Mouse (Mus musculus) retina, postnatal 7 days (tissue): ENCODE results near the gene Pxdn.

Experiments
- DNase-seq: peaks from one replicate; pipeline ENCODE4 v3.0.0-alpha.2; 2012; ENCODE audit warnings: low read depth, low spot score

The Pxdn gene

DNA sequence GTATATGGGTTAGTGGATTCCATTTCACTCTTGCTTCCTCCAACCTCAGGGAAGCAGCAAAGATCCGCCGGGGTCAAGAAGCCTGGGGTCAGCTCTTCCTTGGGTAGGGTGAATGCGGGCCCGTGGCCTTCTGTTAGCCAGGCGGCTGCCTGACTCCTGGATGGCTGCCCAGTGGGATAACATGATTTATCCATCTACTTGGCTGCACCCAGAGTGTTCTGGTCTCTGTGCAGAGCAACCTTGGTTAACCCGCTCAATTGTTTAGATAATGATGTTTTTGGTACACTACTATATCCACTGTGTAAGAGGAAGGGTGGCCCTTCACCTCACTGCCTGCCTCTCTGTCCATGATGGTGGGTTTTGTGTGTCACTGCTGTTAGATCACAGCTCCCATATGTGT lies 14.7 kb downstream of the Pxdn start:
- no peak for DNase-seq

DNA sequence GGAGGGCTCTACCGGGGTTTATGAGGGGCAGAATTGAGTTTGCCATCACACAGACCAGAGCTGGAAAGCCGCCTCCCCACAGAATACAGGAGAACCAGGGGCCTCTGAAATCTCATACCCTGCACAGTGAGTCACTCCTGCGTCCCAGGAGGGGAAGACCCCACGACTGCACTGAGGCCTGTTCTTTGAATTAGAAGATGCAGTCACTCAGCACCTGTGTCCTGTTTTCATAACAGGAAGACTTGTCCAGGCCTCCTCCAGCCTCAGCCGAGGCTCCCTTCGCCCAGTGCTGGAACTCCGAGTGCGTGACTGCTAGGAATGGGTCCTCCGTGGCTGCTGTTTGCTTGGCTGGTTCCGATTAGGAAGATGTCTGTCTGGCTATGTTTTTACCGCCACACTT lies 16.6 kb downstream of the Pxdn start:
- no peak for DNase-seq

DNA sequence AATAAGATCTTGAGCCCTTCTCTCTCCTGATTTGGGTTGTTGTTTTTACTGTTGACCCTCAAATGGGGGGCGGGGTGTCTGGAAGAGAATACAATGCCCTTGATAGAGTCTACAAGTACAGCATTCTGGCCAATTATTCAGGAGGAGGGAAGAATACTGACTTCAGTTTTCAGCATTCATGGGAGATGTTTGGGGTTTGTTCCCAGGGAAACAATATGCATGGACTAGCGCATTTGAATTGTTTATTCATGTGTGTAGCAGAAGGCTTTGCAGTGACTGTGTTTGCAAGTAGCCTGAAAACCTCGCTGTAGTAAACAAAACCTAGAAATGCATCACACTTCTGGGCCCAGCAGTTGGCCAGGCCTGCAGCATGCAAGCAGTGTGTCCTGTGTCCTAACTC lies 17.1 kb downstream of the Pxdn start:
- no peak for DNase-seq

DNA sequence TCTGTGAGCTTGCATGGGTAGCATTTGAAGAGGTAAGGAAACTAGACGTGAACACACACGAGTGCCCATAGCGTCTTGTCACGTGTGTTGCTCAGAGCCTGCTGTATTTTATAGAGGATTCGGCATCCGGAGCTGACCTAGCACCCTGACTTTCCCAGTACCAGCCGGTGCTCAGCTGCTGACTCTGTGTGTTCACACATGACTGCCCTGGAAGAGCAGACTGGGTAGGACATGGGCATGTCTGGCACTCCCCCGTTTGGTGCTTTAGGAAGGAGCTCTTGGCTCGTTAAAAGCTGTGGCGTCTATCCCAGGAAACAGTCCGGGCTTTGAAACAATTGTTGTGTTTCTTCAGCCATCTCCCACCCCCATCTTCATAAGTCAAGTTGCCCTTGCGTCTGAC lies 19.6 kb downstream of the Pxdn start:
- DNase-seq = no peak

DNA sequence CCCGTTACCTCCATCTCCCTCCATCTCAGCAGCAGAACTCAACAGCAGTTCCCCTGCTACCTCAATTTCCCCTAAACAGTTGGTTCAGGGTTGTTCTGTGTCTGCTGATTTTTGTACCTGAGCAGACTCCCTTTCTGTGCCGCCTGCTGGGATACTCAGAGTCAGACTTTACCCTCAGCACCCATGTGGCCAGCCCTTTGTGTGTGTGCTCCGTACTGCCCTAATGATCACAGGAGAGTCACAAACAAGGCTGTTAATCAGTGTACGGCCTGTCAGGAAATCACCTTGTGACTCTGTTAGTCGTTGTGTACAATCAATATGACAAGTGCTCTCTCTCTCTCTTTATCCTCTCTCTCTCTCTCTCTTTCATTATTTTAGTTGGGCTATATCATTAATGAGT lies 21.2 kb downstream of the Pxdn start:
- no peak for DNase-seq

DNA sequence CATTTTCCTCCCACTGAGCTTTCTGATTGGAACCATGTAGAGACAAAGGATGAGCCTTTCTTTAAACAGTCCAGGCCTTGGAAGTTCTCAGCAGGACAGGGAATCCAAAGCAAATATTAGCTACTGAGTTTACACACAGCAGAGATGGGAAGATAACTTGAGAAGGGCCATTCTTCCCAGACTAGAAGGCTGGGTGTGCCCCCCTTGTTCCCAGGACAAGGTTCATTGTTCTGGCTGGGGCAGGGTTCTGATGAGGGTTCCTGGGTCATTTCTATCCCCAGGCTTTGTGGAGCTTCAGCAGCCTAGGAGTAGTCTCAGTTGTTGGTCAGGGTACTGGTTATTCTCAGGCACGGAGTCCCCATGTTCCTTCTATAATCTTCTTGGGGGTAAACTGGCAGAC lies 23.6 kb downstream of the Pxdn start:
- DNase-seq = no peak

DNA sequence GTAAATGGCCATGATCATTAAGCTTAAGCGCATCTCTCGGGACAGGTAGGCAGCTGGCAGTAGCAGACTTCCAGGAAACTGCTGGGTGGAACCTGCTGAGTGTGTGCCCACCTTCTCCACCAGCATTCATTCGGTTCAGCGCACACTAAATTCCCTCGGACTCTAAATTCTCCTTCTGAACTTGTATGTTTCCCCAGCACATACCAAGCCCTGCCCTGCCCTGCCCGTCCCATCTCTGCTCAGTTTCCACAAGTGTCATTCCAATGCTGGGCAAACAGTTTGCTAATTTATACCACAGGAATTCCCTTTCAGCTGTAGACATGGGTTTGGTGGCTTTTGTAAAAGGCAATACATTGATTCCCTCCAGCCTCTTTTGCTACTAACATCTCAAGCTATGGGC lies 27.6 kb downstream of the Pxdn start:
- DNase-seq = no peak

DNA sequence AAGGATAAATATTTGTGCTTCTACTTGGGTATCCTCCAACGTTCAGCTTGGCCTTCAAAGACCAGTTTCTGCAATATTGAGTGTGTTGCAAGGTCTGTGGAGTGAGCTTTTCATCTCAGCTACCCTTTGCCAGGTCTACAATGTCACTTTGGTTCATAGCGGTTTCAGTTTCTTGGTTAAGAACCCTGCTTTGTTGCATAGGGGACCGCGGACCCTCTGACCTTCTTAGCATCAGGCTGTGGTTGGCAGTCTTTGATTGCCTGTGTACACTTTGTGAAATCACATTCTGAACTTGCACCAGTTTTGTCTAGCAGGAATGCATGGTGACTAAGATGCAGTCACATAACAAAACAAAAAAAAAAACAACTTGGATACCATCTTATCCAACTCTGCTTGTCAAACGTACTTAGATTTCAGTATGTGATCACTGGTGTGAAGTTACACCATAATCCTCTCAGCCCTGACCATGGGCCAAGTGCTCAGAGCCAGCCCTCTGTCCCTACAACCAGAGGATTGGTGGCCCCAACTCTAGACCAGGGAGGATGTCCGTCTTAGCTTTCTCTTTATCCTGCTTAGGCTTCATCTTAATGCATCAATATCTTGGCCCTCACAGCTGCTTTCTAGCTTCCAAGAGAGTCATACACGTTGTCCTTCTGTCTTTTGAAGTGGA lies 34.5 kb downstream of the Pxdn start:
- DNase-seq = no peak

DNA sequence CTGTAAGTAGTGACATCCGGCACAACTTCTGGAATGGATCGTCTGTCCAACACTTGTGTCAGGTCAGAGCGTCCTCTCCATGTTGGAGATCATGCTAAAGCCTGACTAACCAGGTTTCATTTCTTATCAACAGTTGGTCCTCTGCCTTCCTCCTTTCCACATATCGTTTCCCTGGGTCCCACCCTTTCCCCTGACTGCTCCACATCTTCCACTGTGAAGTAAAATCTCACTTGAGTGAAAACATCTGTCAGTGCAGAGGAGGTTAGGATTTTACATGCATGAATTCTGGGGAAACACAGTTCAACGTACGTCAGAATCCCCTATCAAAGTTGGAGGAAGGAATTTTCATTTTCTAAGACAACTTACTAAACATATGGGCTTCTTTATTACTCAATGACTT lies 35.1 kb downstream of the Pxdn start:
- DNase-seq = no peak

DNA sequence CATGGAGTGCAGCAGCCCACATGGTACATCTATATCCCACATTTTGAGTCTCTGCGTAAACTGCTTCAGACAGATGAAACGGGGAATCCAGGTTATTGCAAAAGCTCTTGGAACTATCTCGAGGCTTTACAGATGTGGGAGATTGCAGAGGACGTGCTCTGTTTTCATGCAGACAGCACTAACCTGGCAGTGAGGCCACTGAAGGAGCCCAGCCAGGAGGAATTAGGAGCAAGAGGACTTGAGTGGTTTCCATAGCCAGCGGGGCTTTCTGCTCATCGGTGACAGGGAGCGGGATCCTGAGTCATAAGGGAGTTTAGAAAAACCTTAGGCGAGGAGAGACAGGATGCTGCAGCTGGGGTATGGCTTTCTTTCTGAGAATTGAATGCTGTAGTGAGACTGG lies 42.7 kb downstream of the Pxdn start:
- no peak for DNase-seq

DNA sequence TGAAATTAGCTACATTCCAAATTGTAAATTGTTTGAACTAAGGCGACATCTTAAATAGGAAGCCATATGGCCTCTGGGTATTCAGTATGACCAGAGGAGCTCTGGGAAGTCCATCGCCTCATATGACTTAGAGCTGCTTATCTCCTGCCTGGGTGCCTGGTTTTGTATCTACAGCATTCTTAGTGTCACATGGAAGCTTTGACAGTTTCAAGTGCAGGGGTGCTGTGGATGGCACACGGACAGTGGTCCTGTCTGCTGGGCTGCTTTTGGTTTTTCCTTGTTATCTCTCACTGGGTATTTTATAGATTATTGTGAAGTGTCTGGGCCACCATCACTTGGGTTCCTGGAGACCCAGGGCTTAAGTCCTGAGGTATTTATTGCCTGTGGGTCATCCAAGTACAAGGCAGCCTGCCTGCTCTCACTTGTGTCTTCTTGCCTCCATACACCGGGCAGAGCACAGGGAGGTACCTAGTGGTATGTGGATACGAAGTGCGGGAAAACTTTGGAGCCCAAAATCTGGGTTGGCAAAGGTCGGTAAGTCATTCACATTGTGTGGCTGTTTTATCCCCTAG lies 44.4 kb downstream of the Pxdn start:
- DNase-seq = no peak

DNA sequence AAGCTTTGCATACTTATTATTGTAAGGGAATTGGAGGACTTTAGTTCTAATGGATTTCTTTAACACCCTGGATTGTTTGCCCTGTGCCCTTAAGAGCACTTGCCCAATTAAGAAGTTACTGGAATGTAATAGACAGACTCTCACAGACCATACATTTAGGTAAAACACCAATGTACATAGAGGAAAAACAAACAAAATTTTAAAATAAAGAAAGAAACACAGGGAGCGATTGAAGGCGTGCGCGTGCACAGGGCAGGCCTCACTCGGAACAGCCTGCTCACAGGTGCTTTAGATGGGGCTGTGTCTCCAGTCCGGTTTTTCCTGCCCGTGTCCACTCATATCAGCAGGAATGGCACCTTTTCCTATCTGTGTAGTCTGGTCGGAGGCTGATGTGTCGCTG lies 45.8 kb downstream of the Pxdn start:
- no peak for DNase-seq

DNA sequence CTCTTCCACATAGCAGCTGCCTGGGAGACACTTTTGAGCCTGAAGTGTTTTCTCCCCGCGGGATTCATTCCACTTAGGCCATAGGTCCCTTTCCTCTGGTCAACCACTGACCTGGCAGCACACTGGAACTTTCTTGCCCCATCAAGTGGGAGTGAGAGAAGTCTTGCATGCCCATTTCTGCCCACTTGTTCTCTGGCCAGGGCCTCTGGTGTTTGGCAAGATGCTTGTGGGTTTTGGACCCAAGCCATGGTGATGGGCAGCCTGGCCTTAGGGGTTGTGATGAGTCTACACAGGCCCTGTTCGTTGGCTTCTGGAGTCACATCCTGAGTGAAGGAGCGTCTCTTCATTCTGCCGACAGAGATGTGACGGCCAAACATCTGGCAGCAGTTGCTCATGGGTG lies 47.7 kb downstream of the Pxdn start:
- DNase-seq = no peak

DNA sequence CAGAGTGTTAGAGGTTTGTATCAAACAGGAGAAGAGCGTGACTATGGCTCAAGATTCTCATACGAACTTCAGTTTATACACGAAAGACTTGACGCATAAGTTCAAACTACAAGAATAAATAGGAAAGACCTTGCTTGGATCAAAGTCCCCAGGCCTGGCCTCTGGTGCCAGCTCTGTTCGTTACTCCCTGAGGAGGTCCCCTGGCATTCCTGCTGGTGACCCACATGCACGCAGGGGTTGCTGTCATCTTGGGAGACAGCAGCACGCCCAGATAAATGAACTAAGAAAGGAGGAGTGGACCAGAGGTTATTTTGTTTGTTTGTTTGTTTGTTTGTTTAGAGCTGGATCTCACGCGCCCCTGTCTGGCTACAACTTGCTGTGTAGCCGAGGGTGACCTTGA lies 48.8 kb downstream of the Pxdn start:
- no peak for DNase-seq

DNA sequence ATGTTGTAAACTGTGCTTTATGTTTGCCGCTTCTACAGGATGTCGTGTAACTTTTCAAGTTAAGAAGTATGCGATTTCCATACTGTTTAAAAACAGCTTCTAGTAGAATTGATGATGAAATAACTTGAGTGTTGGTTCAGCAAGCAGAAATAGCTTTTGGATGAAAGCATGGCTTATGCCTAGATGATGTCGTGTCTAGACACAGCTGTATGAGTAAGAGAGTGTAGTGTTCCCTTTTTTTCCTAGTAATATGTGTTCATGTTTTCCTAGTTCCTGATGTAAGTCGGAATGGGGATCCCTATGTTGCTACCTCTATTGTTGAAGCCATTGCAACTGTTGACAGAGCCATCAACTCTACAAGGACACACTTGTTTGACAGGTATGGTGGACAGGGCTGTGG lies 61.5 kb downstream of the Pxdn start:
- DNase-seq = no peak

DNA sequence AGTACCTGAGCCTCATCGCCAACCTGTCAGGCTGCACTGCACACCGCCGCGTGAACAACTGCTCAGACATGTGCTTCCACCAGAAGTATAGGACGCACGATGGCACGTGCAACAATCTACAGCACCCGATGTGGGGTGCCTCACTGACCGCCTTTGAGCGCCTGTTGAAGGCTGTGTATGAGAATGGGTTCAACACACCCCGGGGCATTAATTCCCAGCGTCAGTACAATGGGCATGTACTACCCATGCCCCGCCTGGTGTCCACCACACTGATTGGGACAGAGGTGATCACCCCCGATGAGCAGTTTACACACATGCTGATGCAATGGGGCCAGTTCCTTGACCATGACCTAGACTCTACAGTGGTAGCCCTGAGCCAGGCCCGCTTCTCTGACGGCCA lies 64.5 kb downstream of the Pxdn start:
- DNase-seq = no peak

DNA sequence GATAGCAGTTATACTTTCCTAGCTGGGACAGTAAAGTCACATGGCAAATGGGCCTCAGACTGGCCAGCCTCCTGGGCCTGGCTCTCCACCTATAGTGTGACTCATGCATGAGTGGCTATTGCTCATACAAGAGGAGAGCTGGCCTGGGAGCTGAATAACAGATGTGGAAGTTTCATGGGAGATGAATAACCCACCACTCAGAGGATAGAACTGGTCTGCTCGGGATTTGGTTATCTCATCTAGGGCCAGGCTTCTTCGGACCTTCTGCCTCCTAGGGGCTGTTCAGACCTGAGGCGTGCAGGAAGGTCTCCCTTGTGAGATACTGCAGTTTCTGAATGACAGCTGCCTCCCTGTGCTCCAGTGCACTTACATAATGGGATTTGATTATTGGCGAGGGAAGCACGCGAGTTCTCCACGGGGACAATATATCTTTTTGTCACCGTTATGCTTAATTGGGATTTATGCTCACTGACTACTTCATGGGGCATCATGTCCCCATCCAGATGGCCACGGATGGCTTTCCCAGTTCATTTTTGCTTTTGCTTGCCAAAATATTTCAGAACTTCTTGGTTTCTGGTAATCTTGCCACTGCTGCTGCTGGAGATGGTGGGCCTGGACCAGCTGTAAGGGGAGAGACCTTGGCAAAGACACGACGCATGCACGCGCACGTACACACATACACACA lies 66.4 kb downstream of the Pxdn start:
- no peak for DNase-seq

DNA sequence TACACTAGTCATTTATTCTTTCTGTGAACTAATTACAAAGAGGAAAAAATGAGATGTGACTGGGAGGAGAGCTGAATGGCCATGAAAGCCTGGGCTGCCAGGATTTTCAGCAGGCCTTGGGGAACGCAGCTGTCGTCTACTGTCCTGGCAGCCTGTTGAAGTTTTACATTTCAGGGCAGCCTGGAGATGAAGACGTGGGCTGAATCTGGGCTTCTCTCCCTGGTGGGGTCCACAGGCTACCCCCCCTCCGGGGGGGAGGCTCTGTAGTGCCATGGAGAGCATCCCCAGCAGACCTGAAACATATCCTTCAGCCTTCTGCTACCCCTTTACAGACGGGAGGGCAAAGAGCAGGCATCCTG lies 66.9 kb downstream of the Pxdn start:
- no peak for DNase-seq

DNA sequence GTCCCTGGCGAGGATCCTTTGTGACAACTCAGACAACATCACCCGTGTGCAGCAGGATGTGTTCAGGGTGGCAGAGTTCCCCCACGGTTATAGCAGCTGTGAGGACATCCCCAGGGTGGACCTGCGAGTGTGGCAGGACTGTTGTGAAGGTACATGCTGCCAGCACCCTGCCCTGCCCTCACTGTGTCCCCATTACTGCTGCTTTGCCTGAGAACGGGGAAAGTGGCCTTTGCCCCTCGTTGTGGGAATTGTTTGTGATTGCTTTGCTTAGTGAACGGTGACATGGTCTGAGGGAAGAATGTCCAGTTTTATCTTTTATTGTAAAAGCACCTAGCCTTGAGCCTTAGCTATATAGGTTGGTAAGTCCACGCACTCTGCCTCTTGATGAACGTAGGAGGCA lies 69.2 kb downstream of the Pxdn start:
- no peak for DNase-seq

DNA sequence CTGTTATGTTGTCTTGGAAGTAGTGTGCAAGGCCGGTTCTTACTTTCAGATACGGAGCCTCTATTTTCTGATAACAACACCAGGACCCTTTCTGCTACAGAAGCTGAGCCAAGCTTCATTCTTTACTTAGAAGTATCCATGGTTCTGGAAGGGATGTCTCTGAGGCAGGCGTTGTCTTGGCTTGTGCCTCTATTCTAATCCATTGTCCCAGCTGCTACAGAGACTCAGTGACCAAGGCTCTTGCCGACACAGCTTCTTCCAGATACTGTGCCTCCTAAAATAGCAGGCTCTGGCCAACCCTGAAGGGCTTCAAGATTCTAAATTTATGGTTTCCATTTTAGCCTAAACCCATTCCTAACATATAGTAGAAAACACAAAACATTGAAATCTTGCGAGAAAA lies 71.3 kb downstream of the Pxdn start:
- no peak for DNase-seq

DNA sequence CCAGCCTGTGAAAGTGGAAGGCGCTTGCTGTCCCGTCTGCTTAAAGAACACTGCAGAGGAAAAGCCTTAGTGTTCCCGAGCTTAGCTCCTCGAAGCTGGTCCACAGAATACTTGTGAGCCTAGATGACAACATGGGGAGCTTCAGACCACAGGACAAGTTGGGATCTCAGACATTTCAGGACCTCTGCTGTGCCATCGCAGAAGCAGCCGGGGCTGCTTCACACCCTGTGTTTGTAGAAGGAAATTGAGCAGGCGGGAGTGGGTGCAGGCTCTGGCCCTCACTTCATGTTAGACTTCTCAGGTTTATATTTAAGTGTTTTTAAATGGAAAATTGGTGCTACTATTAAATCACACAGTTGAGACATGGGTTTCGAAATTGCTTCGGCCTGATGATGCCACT lies 78.1 kb downstream of the Pxdn start:
- no peak for DNase-seq

DNA sequence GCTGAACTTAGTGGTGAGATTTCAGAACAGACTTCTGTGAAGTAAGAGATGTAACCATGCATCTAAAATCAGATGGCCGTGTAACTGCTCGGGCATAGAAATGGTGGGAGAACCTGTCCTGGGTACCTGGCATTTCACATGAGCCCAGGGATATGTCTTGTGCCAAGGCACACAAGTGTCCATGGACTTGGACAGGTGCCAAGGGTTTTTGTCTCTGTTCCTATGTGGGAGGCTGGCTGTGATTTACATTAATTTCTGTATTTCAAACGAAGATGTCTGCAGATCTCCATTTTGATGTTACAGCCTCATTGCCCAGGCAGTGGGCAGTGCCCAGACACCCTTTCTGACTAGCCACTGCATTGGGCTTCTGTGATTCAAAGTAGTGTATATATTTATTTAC lies 79.7 kb downstream of the Pxdn start:
- DNase-seq = no peak

DNA sequence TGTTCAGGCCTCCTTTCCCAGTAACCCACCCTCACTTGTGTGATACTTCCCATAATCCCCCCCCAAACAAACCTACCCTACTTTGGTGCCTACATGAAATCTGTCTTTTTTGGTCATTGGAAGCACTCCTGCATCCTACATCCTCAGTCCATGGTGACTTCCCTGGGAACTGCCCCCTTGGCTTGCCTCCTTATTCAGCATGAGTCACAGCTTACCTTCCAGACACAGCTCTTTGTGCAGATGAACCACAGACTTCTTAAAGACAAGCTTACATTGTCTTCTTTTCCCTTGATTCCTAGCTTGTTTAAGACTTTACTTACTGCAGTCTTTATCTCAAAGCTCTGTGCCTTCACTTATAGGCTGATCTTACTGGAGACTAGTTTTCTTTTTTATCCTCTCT lies 83.0 kb downstream of the Pxdn start:
- no peak for DNase-seq

DNA sequence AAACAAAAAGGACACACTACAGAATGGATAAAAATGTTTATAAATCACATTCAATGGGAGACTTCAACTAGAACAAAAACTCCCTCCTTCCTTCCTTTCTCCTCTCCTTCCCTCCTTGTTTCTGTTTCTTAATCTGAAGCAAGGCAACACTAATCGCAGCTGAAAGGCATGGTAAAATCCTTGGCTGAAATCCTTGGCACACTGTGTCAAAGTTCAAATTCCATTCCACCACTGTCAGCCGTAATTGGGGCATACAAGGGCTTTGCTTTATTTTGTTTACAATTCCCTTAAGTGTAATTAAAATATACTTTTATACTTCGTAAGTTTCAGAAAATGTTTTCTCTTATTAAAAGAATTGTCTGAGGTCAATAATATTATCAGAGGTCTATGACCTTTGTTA lies 86.1 kb downstream of the Pxdn start:
- DNase-seq = no peak
